Mouse (Mus musculus) megakaryocyte, embryonic 14.5 days (primary cell): ENCODE measurements around the gene Ap2a1.

ENCODE experiments used
- FLI1 ChIP-seq: IDR thresholded peaks from 2 replicates; pipeline ENCODE4 v1.6.1; 2012; ENCODE audit warnings: low read length, inconsistent platforms, mixed read lengths
- GATA1 ChIP-seq: IDR thresholded peaks from 3 replicates; pipeline ENCODE4 v1.6.1; 2012; ENCODE audit warnings: mixed read lengths, low read length, inconsistent platforms, borderline replicate concordance

- no peak for TF ChIP-seq GATA1
- no peak for TF ChIP-seq FLI1
These were observed 726 bp downstream of the Ap2a1 start for GRCm38 (mm10) chr7:44928570-44928969.
